Mouse (Mus musculus): Measurements from ENCODE around the gene Cped1. TPM values are rescaled to one million over a fixed set of nuclear protein-coding genes. Genes with fewer than 3 reads are reported as not detected.

Gene Cped1
- polyA plus RNA-seq, 1 experiment from 2014 or later = 25.0 TPM

DNA sequence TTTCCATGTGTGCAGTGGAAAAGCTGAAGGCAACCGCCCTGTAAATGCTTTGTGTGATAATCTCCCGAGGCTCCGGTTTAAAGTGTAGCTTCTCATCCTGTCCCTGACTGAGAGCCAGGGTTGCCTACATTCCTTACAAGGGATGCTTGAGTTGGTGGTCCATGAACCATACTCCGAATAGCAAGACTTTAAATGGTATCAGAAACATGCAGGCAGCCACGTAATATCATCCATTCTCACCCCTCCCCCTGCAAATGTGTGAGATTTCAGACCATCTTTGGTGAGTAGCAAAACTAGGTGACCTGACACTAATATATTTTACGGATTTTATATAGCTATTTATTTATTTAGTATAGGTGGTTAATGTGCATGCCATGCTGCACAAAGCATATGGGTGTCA lies 311.3 kb downstream of the Cped1 start:
- no peak overlapping the region for H3K4me2 ChIP-seq (replicated peaks; ENCODE audit: low read depth, low read length)
- ATAC-seq = no peak
- no peaks in the 10 kb centered on the region for H3K27me3 ChIP-seq (replicated peaks; ENCODE audit: insufficient read depth, low read length)
- no peak overlapping the region for H3K9ac ChIP-seq (replicated peaks; ENCODE audit: low read depth)
- no peaks in the 10 kb centered on the region for H3K4me1 ChIP-seq (ENCODE audit: insufficient read depth, low read depth, low read length)
- 70% methylated on average over 6 of the region's 6 CpGs for WGBS
- no peaks in the 10 kb centered on the region for H3K36me3 ChIP-seq (ENCODE audit: insufficient read depth, low read length)
- no peak for DNase-seq (ENCODE audit: low spot score)
- H3K4me3 ChIP-seq (ENCODE audit: low read depth, low read length) = no peak overlapping the region
- TF ChIP-seq EP300 (IDR thresholded peaks at IDR 0.05) = no peak
- TF ChIP-seq CTCF (IDR thresholded peaks at IDR 0.05) = no peak
- no peak overlapping the region for H3K27ac ChIP-seq (ENCODE audit: low read length)
- no peaks in the 10 kb centered on the region for H3K9me3 ChIP-seq (ENCODE audit: low read length)

DNA sequence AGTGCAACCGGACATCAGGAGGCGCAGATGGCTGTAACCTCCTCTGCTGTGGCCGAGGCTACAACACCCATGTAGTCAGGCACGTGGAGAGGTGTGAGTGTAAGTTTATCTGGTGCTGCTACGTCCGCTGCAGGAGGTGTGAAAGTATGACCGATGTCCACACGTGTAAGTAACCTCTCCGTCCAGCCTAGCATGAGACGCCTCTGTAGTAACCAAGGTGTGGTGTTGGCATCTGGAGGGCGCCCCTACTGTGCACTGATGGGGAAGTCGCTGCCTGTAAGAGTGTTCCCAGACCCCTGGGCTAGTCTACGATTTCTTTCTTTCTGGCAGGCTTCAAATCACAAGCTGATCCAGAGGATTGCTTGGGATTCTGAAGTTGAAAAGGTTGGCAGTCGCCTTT lies 312.3 kb downstream of the Cped1 start:
- H3K27ac ChIP-seq (ENCODE audit: low read length) = no peak overlapping the region
- TF ChIP-seq EP300 (IDR thresholded peaks at IDR 0.05) (no peak), CTCF (IDR thresholded peaks at IDR 0.05) (no peak)
- H3K9me3 ChIP-seq (ENCODE audit: low read length) = no peaks in the 10 kb centered on the region
- H3K4me2 ChIP-seq (replicated peaks; ENCODE audit: low read depth, low read length) = no peak overlapping the region
- no peak overlapping the region for H3K9ac ChIP-seq (replicated peaks; ENCODE audit: low read depth)
- no peaks in the 10 kb centered on the region for H3K4me1 ChIP-seq (ENCODE audit: insufficient read depth, low read depth, low read length)
- no peak for ATAC-seq
- 53% methylated on average over 14 of the region's 14 CpGs for WGBS
- H3K36me3 ChIP-seq (ENCODE audit: insufficient read depth, low read length) = no peaks in the 10 kb centered on the region
- no peak for DNase-seq (ENCODE audit: low spot score)
- no peaks in the 10 kb centered on the region for H3K27me3 ChIP-seq (replicated peaks; ENCODE audit: insufficient read depth, low read length)
- H3K4me3 ChIP-seq (ENCODE audit: low read depth, low read length) = no peak overlapping the region

Other genes with a start within 250 kb of the Cped1 start
- 84.2 and 85.5 TPM in 2 replicates for gene Tspan12, start 133.4 kb upstream of the Cped1 start, polyA plus RNA-seq (2015; fragmentation: Nextera tagmentation; extraction: Ambion mirVana)
- gene Ing3, start 36.3 kb upstream of the Cped1 start, polyA plus RNA-seq (2015; fragmentation: Nextera tagmentation; extraction: Ambion mirVana) = 43.7 and 46.7 TPM in 2 replicates